Mouse (Mus musculus) limb, embryonic 12.5 days (tissue): Measurements from ENCODE around the gene Tcea3. TPM values are rescaled to one million over a fixed set of nuclear protein-coding genes. Genes with fewer than 3 reads are reported as not detected.

Experiments
- ATAC-seq: fragments of 200-750 bp; cut with Nextera tagmentation; 2 replicates; pipeline ENCODE4 v1.8.0; 2017; ENCODE audit warnings: low read depth, moderate TSS enrichment; ENCODE audit not compliant: insufficient number of reproducible peaks, insufficient read depth, low FRiP score, low TSS enrichment
- H3K27ac ChIP-seq: fragments of 300-500 bp; sonication (generic); 2 replicates; pipeline ENCODE4 v1.5.1; 2016; ENCODE audit warnings: mild to moderate bottlenecking, moderate library complexity
- H3K27me3 ChIP-seq: fragments of 300-500 bp; sonication (generic); 2 replicates; pipeline ENCODE4 v1.6.1; 2016; ENCODE audit warnings: mild to moderate bottlenecking, moderate library complexity
- H3K36me3 ChIP-seq: fragments of 300-500 bp; sonication (generic); 2 replicates; pipeline ENCODE4 v1.6.1; 2016; ENCODE audit warnings: mild to moderate bottlenecking, moderate library complexity
- H3K4me1 ChIP-seq: fragments of 300-500 bp; sonication (generic); replicated peaks from 2 replicates; pipeline ENCODE4 v1.6.1; 2016
- H3K4me2 ChIP-seq: fragments of 300-500 bp; sonication (generic); 2 replicates; pipeline ENCODE4 v1.6.1; 2016; ENCODE audit warnings: mild to moderate bottlenecking, moderate library complexity
- H3K4me3 ChIP-seq: fragments of 300-500 bp; sonication (generic); replicated peaks from 2 replicates; pipeline ENCODE4 v1.5.1; 2016; ENCODE audit warnings: mild to moderate bottlenecking
- H3K9ac ChIP-seq: fragments of 300-500 bp; sonication (generic); replicated peaks from 2 replicates; pipeline ENCODE4 v1.6.1; 2016; ENCODE audit warnings: mild to moderate bottlenecking, moderate library complexity
- H3K9me3 ChIP-seq: fragments of 300-500 bp; sonication (generic); 2 replicates; pipeline ENCODE4 v1.6.1; 2016; ENCODE audit warnings: mild to moderate bottlenecking, moderate library complexity
- WGBS: fragments of 180-500 bp; shearing (Covaris S2); methylation state at CpG from one replicate; pipeline ENCODE4 v1.1.7; 2016; 5-methylcytosine and 5-hydroxymethylcytosine counted together
- polyA plus RNA-seq: library from polyadenylated mRNA; unstranded; fragments of >200 nt; fragmentation: Nextera tagmentation; extraction: Ambion mirVana; gene quantifications from 2 replicates; pipeline ENCODE4 v1.2.1, GENCODE M21; 2016

The Tcea3 gene
- polyA plus RNA-seq, 1 experiment from 2014 or later: 5.0 TPM

DNA sequence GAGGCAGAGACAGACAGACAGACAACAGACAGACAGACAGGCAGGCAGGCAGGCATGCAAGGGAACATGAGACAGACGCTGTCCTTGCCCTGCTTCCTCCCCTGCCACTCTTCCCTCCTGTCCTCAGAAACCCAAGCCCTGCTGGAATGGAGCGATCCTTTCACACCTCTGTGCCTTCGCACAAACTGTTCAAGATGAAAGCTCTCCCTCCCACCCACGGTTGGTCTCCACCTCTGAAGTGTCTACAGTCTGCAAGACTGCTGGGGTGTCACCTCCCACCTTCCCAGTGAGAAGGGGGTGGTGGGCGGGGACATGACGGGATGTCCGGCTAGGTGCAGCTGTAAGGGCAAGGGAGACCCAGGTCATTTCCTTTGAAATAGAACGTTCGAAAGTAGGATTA, 34.1 kb downstream of the Tcea3 start:
- H3K9ac ChIP-seq: no peak overlapping the region
- H3K27me3 ChIP-seq: peaks cover 4% of the 10 kb centered on the region; the same call in 1 of the 2 replicates
- no peak overlapping the region for H3K4me2 ChIP-seq
- no peak overlapping the region for H3K4me3 ChIP-seq
- H3K27ac ChIP-seq: no peak overlapping the region
- no peaks in the 10 kb centered on the region for H3K36me3 ChIP-seq
- no peak for ATAC-seq
- peaks cover 30% of the 10 kb centered on the region for H3K4me1 ChIP-seq
- WGBS: 32% methylated on average over 9 of the region's 9 CpGs
- H3K9me3 ChIP-seq: no peaks in the 10 kb centered on the region

DNA sequence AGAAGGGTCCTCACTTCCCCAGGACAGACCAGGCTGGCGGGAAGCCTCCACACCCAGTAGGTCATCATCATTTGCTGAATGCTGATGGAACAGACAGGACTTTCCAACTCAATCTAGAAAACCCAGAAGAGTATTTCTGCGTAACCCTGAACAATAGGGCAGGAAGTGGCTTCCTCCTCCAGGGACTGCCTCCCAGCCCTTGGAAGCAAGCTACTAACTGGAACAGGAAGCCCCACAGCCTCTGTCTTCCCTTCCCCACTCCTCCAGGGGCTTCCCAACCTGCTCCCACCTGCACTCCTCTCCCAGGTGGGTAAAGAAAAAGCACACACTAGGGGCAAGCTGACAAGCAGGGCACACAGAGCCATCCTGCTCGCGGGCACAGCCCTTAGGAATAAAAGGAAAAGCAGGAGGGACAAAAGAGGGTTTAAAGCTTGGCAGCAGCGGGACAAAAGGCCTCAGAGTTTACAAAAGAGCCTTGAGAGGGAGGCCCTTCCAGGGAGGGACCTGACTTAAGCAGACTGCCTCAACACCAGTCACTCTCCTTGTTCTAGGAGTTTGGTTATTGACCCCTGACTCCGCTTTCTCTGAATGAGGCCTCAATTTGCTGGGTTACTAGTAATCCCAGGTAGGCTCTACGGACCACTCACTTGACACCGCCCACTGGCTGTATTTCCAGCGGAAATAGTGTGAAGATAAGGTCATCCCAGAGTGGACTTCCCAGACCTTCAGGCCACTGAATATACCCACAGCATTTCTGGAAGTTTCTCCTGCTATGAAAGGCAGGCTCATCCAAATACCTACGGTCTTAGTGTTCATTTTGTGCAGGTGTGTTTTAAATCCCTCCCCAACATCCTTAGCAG, 35.3 kb downstream of the Tcea3 start:
- 0 out of 2 replicates have a peak, but pooled peaks cover 4% of the 10 kb centered on the region for H3K27me3 ChIP-seq
- 54% methylated on average over 10 of the region's 10 CpGs for WGBS
- ATAC-seq: no peak

DNA sequence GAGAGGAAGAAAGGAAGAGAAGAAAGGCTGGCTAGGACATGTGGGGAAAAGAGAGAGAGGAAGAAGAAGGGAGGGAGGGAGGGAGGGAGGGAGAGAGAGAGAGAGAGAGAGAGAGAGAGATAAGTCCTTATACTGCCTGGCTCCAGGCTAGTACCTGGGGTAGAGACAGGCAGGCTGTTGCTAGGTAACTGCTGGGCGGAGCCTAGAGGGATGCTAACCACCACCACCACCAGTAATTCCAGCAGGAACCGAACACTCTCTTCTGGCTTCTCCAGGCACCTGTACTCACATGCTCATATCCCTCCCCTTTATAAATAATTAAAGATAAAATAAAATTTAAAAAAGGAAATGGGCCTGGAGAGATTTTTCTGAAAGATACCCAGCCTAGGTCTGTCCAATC, 36.3 kb downstream of the Tcea3 start:
- peak overlapping the region; percentile 62; the same call in 1 of the 2 replicates for H3K27ac ChIP-seq

More for the DNA sequence above, 35.3 kb downstream of the Tcea3 start:
- no peak overlapping the region for H3K4me3 ChIP-seq
- H3K36me3 ChIP-seq: peaks cover 8% of the 10 kb centered on the region
- H3K4me1 ChIP-seq: peaks cover 37% of the 10 kb centered on the region
- H3K9me3 ChIP-seq: no peaks in the 10 kb centered on the region
- H3K27ac ChIP-seq: peak overlapping the region; percentile 62
- H3K9ac ChIP-seq: 0 out of 2 replicates have a peak overlapping the region, but pooled peaks have one; percentile 27
- no peak overlapping the region for H3K4me2 ChIP-seq

DNA sequence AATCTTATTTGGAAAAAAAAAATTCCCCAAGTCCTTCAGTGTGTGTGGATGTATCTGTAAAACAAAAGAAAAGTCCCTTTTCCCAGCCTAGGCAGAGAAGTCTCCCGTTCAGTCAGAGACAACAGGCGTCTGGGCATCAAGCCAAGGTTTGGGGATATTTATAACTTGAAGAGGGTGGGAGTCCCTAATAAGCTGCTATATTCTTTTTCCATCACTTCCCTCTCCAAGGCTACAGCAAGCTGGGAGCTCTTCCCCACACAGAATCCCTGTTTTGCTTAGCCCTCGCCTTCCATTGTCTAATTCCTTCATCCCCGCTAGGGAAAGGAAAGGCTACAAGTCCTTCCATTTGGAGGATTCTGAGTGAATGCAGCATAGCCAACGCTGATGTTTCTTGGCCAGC, 36.9 kb downstream of the Tcea3 start, which contains the start of gene Zfp46:
Gene Zfp46 (plus strand): TSS at position 229 of the 400 bp plus-strand sequence.
- peaks cover 24% of the 10 kb centered on the region for H3K36me3 ChIP-seq
- H3K4me3 ChIP-seq: peak within 1 kb of the TSS; percentile 70
- peak within 1 kb of the TSS; percentile 91 for H3K27ac ChIP-seq
- H3K27me3 ChIP-seq: peaks cover 13% of the 10 kb centered on the region
- peak within 1 kb of the TSS; percentile 78 for H3K9ac ChIP-seq
- WGBS: 53% methylated on average over 5 of the region's 5 CpGs
- peak within 1 kb of the TSS; percentile 82 for H3K4me2 ChIP-seq
- H3K9me3 ChIP-seq: peaks cover 4% of the 10 kb centered on the region
- ATAC-seq: no peak
- peaks cover 37% of the 10 kb centered on the region for H3K4me1 ChIP-seq

More for the DNA sequence above, 36.3 kb downstream of the Tcea3 start:
- Histone ChIP-seq H3K9ac (no peak overlapping the region), H3K9me3 (peaks cover under 1% of the 10 kb centered on the region), H3K27me3 (peaks cover 6% of the 10 kb centered on the region), H3K36me3 (peaks cover 17% of the 10 kb centered on the region), H3K4me1 (peaks cover 37% of the 10 kb centered on the region), H3K4me3 (no peak overlapping the region), H3K4me2 (no peak overlapping the region)
- no peak for ATAC-seq
- 24% methylated on average over 2 of the region's 2 CpGs for WGBS

DNA sequence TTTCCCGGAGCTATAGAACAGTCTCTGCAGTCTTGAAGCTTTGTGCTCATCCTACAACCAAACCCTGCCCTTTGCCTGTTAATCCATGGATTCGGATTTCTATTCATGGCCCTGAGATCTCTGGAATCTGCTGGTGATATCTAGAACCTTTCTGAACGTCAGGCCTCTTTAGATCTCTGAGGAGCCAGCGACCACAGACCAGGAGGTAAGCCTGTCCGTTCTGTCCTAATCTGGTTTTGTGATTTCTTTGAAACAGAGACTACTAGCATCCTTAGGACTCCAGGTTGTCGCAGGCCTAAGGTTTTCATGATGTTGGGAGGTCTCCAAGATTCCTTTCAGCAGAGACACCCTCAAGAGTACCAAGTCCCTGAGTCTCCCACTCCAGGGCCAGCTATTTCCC, 37.4 kb downstream of the Tcea3 start:
- Histone ChIP-seq H3K4me2 (peak overlapping the region; percentile 82), H3K9me3 (peaks cover 4% of the 10 kb centered on the region), H3K27me3 (peaks cover 17% of the 10 kb centered on the region), H3K27ac (peak overlapping the region; percentile 91), H3K4me1 (peaks cover 37% of the 10 kb centered on the region), H3K4me3 (peak overlapping the region; percentile 70), H3K36me3 (peaks cover 28% of the 10 kb centered on the region), H3K9ac (peak overlapping the region; percentile 78)
- no peak; the same call in 1 of the 2 replicates for ATAC-seq
- WGBS: 44% methylated on average over 6 of the region's 6 CpGs

DNA sequence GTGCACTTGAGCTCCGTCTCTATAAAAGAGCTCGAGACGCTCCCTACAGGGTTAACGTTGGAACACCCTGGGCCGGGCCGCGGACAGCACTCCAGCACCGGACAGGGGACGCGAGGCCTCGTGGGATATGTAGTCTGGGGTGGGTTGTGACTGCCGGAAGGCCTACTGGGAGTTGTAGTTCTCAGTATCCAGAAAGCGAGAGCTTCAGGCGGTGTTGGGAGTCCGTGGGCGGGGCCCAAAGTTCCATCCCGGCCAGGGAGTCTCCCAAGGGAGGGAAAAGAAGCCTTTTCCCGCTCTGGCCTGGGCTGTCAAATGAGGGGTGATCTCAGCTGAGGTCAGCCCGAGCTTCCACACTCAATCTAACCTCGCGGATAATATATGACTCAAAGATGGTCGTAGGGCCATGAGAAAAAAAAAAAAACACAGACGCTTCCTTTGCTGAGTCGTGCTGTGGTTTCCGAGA, 37.9 kb downstream of the Tcea3 start:
- Histone ChIP-seq H3K4me1 (peaks cover 37% of the 10 kb centered on the region), H3K4me2 (peak overlapping the region; percentile 82), H3K4me3 (peak overlapping the region; percentile 70), H3K9me3 (peaks cover 4% of the 10 kb centered on the region), H3K36me3 (peaks cover 33% of the 10 kb centered on the region), H3K27me3 (peaks cover 22% of the 10 kb centered on the region), H3K9ac (peak overlapping the region; percentile 78), H3K27ac (peak overlapping the region; percentile 91)
- peak; percentile 96 for ATAC-seq
- under 1% methylated on average over 25 of the region's 25 CpGs for WGBS

DNA sequence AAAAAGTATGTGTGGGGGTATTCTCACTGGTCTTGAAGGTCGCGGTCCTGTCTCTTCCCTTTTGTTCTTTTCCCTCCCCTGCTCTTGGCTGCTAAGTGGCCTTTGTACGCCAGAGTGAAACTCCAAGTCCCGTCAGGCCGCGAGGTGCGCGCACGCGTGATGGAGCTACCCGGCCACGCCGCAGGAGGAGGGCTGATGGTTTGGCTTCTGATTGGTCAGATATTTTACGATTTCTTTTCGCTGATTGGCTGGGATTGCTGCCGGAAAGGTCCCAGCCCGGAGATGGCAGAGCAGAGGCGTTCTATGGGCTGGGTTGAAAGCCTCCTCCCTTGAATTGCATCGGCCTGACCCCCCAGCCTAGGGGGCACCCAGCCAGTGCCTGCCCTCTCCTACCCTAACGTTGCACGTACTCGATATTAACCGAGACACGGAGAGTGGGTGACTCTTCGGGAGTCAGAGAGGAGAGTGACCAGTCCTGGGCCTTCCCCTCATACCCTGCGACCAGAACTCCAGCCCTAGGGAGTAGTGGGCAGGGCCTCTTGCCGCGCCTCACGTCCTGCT, 38.4 kb downstream of the Tcea3 start:
- ATAC-seq: peak; percentile 89
- Histone ChIP-seq H3K27ac (peak overlapping the region; percentile 91), H3K4me1 (peaks cover 37% of the 10 kb centered on the region), H3K9me3 (peaks cover 4% of the 10 kb centered on the region), H3K36me3 (peaks cover 38% of the 10 kb centered on the region), H3K27me3 (peaks cover 27% of the 10 kb centered on the region), H3K9ac (peak overlapping the region; percentile 78), H3K4me3 (peak overlapping the region; percentile 70), H3K4me2 (peak overlapping the region; percentile 82)
- 0% methylated on average over 29 of the region's 29 CpGs for WGBS

DNA sequence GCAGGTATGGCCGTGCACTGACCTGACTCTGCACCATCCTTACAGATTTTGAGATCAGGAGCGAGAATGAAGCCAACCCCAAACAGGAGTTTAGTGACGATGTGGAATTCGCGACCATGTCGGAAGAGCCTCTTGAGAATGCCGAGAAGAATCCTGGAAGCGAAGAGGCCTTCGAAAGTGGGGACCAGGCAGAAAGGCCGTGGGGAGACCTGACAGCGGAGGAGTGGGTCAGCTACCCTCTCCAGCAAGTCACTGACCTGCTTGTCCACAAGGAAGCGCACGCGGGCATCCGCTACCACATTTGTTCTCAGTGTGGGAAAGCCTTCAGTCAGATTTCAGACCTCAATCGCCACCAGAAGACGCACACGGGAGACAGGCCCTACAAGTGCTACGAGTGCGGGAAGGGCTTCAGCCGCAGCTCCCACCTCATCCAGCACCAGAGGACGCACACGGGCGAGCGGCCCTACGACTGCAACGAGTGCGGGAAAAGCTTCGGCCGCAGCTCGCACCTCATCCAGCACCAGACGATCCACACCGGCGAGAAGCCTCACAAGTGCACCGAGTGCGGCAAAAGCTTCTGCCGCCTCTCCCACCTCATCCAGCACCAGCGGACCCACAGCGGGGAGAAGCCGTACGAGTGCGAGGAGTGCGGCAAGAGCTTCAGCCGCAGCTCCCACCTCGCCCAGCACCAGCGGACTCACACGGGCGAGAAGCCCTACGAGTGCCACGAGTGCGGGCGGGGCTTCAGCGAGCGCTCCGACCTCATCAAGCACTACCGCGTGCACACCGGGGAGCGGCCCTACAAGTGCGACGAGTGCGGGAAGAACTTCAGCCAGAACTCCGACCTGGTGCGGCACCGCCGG, 42.6 kb downstream of the Tcea3 start:
- H3K27ac ChIP-seq: no peak overlapping the region
- 44% methylated on average over 66 of the region's 66 CpGs for WGBS
- no peak overlapping the region for H3K9ac ChIP-seq
- H3K4me3 ChIP-seq: 0 out of 2 replicates have a peak overlapping the region, but pooled peaks have one; percentile 3
- no peak overlapping the region for H3K4me2 ChIP-seq
- peaks cover 24% of the 10 kb centered on the region for H3K27me3 ChIP-seq
- peaks cover 11% of the 10 kb centered on the region for H3K4me1 ChIP-seq
- no peak for ATAC-seq
- H3K9me3 ChIP-seq: peaks cover 4% of the 10 kb centered on the region
- peaks cover 80% of the 10 kb centered on the region for H3K36me3 ChIP-seq

DNA sequence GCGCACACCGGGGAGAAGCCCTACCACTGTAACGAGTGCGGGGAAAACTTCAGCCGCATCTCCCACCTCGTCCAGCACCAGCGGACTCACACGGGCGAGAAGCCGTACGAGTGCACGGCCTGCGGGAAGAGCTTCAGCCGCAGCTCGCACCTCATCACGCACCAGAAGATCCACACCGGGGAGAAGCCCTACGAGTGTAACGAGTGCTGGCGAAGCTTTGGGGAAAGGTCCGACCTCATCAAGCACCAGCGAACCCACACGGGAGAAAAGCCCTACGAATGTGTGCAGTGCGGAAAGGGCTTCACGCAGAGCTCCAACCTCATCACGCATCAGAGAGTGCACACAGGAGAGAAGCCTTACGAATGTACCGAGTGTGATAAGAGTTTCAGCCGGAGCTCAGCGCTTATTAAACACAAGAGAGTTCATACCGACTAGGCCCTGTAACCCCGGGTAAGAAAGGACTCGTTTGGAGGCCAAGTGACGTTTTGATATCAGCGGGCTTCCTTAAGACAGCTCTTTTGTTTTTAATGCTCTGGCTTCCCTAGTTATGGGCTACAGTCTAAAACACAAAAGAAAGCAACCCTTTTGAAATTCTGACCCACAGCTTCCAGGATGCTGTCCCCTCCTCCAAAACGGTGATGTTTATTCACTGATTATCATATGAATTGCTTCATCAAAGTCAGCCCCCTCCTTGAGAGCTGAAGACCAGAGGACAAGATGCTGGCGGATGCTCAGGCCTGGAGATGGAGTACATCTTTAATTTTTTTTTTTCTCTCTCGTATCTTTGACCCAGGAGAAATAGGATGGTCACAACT, 43.5 kb downstream of the Tcea3 start:
- H3K9me3 ChIP-seq: peaks cover 4% of the 10 kb centered on the region
- H3K4me3 ChIP-seq: no peak overlapping the region
- H3K9ac ChIP-seq: no peak overlapping the region
- peaks cover 11% of the 10 kb centered on the region for H3K4me1 ChIP-seq
- no peak overlapping the region for H3K27ac ChIP-seq
- WGBS: 66% methylated on average over 39 of the region's 39 CpGs
- H3K27me3 ChIP-seq: peaks cover 24% of the 10 kb centered on the region
- H3K36me3 ChIP-seq: peaks cover 84% of the 10 kb centered on the region
- H3K4me2 ChIP-seq: no peak overlapping the region
- no peak for ATAC-seq

DNA sequence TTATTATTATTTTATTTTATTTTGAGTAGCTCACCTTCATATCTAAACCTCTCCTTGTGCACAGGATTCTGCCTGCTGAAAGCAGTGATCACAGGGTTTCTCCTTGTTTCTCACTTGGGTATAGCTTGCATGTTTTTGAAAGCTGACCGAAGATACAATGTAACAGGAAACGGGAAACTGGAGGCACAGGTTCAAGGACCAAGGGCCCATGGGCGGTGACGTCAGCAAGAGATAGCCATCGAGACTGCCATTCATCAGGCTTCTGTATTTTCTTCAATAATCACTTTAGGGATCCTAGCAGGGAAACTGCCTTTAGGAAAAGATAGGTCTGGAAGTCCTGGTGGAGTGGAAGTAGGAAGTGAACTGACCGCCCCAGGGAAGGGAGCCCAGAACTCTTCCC, 44.2 kb downstream of the Tcea3 start:
- ATAC-seq: no peak
- no peak overlapping the region for H3K4me2 ChIP-seq
- no peak overlapping the region for H3K4me3 ChIP-seq
- peaks cover 24% of the 10 kb centered on the region for H3K27me3 ChIP-seq
- peaks cover 4% of the 10 kb centered on the region for H3K9me3 ChIP-seq
- H3K27ac ChIP-seq: no peak overlapping the region
- H3K9ac ChIP-seq: no peak overlapping the region
- peaks cover 84% of the 10 kb centered on the region for H3K36me3 ChIP-seq
- WGBS: 94% methylated on average over 6 of the region's 6 CpGs
- H3K4me1 ChIP-seq: peaks cover 6% of the 10 kb centered on the region
